ENCODE assay signal across 9 mouse cellular contexts in the genomic region with DNA sequence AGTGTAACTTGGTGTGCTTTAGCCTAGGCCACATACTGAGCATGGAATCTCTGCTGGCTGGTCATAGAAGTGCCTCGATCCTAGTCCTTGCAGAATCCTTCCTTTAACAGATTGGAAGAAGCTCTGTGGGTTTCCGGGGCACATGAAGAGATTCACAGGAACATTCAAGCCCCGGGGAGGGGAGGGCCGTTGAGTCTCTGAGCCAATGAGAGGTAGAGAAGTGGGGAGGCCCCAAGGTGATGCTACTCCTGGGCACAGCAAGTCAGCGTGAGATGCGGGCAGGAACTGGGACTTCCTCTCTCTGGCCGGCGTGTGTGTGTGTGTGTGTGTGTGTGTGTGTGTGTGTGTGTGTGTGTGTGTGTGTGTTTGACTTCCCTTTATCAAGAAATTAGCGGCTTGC. TPM values are rescaled to one million over a fixed set of nuclear protein-coding genes. Genes with fewer than 3 reads are reported as not detected.
DNase-seq lines count a peak whose midpoint lies in the region; ATAC-seq and TF ChIP-seq lines count a peak whose summit lies in the region.
"Had no signal": no experiment of that assay in that cellular context is flagged by ENCODE, and none has a peak within 500 bp of the region (broad histone marks: within the 10 kb centered on the region; RNA-seq: fewer than 3 reads in every experiment).

No protein-coding gene starts in this region.

- no peak for TF ChIP-seq POLR2A in lung, adult 2 months (IDR thresholded peaks at IDR 0.05; ENCODE audit: borderline replicate concordance, extremely low read depth, low read depth, low read length)
- no peak for TF ChIP-seq POLR2A in cerebellum, adult 2 months (IDR thresholded peaks at IDR 0.05; ENCODE audit: borderline replicate concordance, insufficient read depth, low read length)

- H3K9me3 ChIP-seq in lung, embryonic 15.5 days = no peaks in the 10 kb centered on the region
- 0 out of 2 replicates have a peak, but pooled peaks cover 3% of the 10 kb centered on the region for H3K9me3 ChIP-seq in forebrain, embryonic 12.5 days

- no peak overlapping the region for H3K9ac ChIP-seq in lung, embryonic 15.5 days
- no peak overlapping the region for H3K9ac ChIP-seq in forebrain, embryonic 12.5 days

- no peaks in the 10 kb centered on the region for H3K27me3 ChIP-seq in lung, embryonic 15.5 days
- no peaks in the 10 kb centered on the region for H3K27me3 ChIP-seq in cerebellum, adult 2 months (ENCODE audit: control insufficient read depth, insufficient read depth, low read length)
- H3K27me3 ChIP-seq in forebrain, embryonic 12.5 days = no peaks in the 10 kb centered on the region; the same call in 1 of the 2 replicates

- H3K4me3 ChIP-seq in lung, embryonic 15.5 days = no peak overlapping the region
- no peak overlapping the region for H3K4me3 ChIP-seq in lung, adult 2 months (replicated peaks; ENCODE audit: extremely low read depth, low read depth, low read length)
- H3K4me3 ChIP-seq in cerebellum, adult 2 months (replicated peaks; ENCODE audit: insufficient read depth, low read depth, low read length) = no peak overlapping the region
- H3K4me3 ChIP-seq in forebrain, embryonic 12.5 days (replicated peaks) = no peak overlapping the region
- H3K4me3 ChIP-seq in gastrocnemius, adult 2 months = no peak overlapping the region

- H3K4me1 ChIP-seq in lung, embryonic 15.5 days = peaks cover 11% of the 10 kb centered on the region
- H3K4me1 ChIP-seq in lung, adult 2 months (ENCODE audit: control insufficient read depth, insufficient read depth, low read length) = no peaks in the 10 kb centered on the region
- H3K4me1 ChIP-seq in cerebellum, adult 2 months (ENCODE audit: control insufficient read depth, insufficient read depth, low read length) = peaks cover 9% of the 10 kb centered on the region
- H3K4me1 ChIP-seq in forebrain, embryonic 12.5 days = no peaks in the 10 kb centered on the region

- 0 out of 2 replicates have a peak overlapping the region, but pooled peaks have one; percentile 29 for H3K27ac ChIP-seq in lung, embryonic 15.5 days
- no peak overlapping the region for H3K27ac ChIP-seq in cerebellum, adult 2 months (ENCODE audit: insufficient read depth, low read length)
- no peak overlapping the region for H3K27ac ChIP-seq in forebrain, embryonic 12.5 days
- no peak overlapping the region for H3K27ac ChIP-seq in gastrocnemius, adult 2 months

- WGBS in lung, embryonic 15.5 days = 60% methylated on average over 9 of the region's 9 CpGs
- 35% methylated on average over 9 of the region's 9 CpGs for WGBS in lung, adult 2 months
- 69% methylated on average over 9 of the region's 9 CpGs for WGBS in cerebellum, adult 2 months
- WGBS in forebrain, embryonic 12.5 days = 82% methylated on average over 7 of the region's 9 CpGs

- DNase-seq in lung, adult 2 months = no peak
- DNase-seq in thymus, postnatal 36 days = peak; percentile 82 to 90
- DNase-seq in cerebellum, adult 2 months = no peak
- no peak for DNase-seq in gastrocnemius, adult 2 months

- no peaks in the 10 kb centered on the region for H3K36me3 ChIP-seq in lung, embryonic 15.5 days
- H3K36me3 ChIP-seq in forebrain, embryonic 12.5 days (replicated peaks) = no peaks in the 10 kb centered on the region

- ATAC-seq in lung, embryonic 15.5 days (ENCODE audit: borderline replicate concordance, extremely low read depth, low FRiP score, low TSS enrichment) = 0 out of 2 replicates have a peak, but pooled peaks have one; percentile 36
- ATAC-seq in granulocyte monocyte progenitor cell, adult 5-6 weeks (replicated peaks; ENCODE audit: poor library complexity, severe bottlenecking) = peak; percentile 93
- peak; percentile 51; the same call in 1 of the 2 replicates for ATAC-seq in megakaryocyte-erythroid progenitor cell, adult 5-6 weeks (replicated peaks; ENCODE audit: low FRiP score, low TSS enrichment, poor library complexity, severe bottlenecking)
- no peak for ATAC-seq in forebrain, embryonic 12.5 days (ENCODE audit: low FRiP score)
- ATAC-seq: midbrain, embryonic 16.5 days had no signal

- TF ChIP-seq CTCF in lung, adult 2 months (IDR thresholded peaks at IDR 0.05; ENCODE audit: insufficient read depth, low read length) = no peak
- TF ChIP-seq CTCF in cerebellum, adult 2 months (IDR thresholded peaks at IDR 0.05; ENCODE audit: borderline replicate concordance, insufficient read depth, low read depth, low read length) = no peak
- no peak for TF ChIP-seq CTCF in gastrocnemius, adult 2 months (IDR thresholded peaks at IDR 0.05)

- H3K4me2 ChIP-seq in lung, embryonic 15.5 days = no peak overlapping the region; the same call in 1 of the 2 replicates
- no peak overlapping the region for H3K4me2 ChIP-seq in forebrain, embryonic 12.5 days

- intact Hi-C loops in gastrocnemius, adult 2 months (cut with DNase I) = no loop called here

RNA-seq across cellular contexts. Expression of a gene that starts 19.3 kb away (rescaled TPM):
- 13.6 and 15.8 TPM in 2 replicates for polyA plus RNA-seq in lung, embryonic 15.5 days (2015; fragmentation: Nextera tagmentation; extraction: Ambion mirVana)
- 17.7 and 20.5 TPM in 2 replicates for polyA plus RNA-seq in lung, adult 2 months (2012; rRNA removed)
- 12.3 and 19.3 TPM in 2 replicates for total RNA-seq in granulocyte monocyte progenitor cell, adult 5-6 weeks (2014; fragmentation: Nextera tagmentation)
- total RNA-seq in granulocyte monocyte progenitor cell, adult 5-6 weeks (2017) = 5.0 and 13.1 TPM in 2 replicates
- total RNA-seq in megakaryocyte-erythroid progenitor cell, adult 5-6 weeks (2014; fragmentation: Nextera tagmentation) = 2.1 TPM in 1 of 2 replicates, not detected in the other
- 0.80 and 20.1 TPM in 2 replicates for total RNA-seq in megakaryocyte-erythroid progenitor cell, adult 5-6 weeks (2017)
- 53.5 and 59.4 TPM in 2 replicates for polyA plus RNA-seq in cerebellum, adult 2 months (2012; rRNA removed)
- polyA plus RNA-seq in forebrain, embryonic 12.5 days (2016; fragmentation: Nextera tagmentation; extraction: Ambion mirVana) = 7.6 and 13.4 TPM in 2 replicates
- total RNA-seq in gastrocnemius, adult 2 months (2021) = 10 to 100 TPM in 1 of 2 experiments, 1 to 10 TPM in 1; 7.8 to 10.6 TPM

RNA-seq across cellular contexts. Expression of a gene that starts 53.2 kb away (rescaled TPM):
- polyA plus RNA-seq in lung, embryonic 15.5 days (2015; fragmentation: Nextera tagmentation; extraction: Ambion mirVana) = 20.3 and 21.4 TPM in 2 replicates
- polyA plus RNA-seq in lung, adult 2 months (2012; rRNA removed) = 32.0 and 41.7 TPM in 2 replicates
- 39.4 and 54.4 TPM in 2 replicates for total RNA-seq in granulocyte monocyte progenitor cell, adult 5-6 weeks (2014; fragmentation: Nextera tagmentation)
- total RNA-seq in granulocyte monocyte progenitor cell, adult 5-6 weeks (2017) = 21.1 and 22.0 TPM in 2 replicates
- total RNA-seq in megakaryocyte-erythroid progenitor cell, adult 5-6 weeks (2014; fragmentation: Nextera tagmentation) = 46.2 and 48.6 TPM in 2 replicates
- total RNA-seq in megakaryocyte-erythroid progenitor cell, adult 5-6 weeks (2017) = 20.5 and 28.3 TPM in 2 replicates
- 60.9 and 63.5 TPM in 2 replicates for polyA plus RNA-seq in cerebellum, adult 2 months (2012; rRNA removed)
- 26.5 and 26.7 TPM in 2 replicates for polyA plus RNA-seq in forebrain, embryonic 12.5 days (2016; fragmentation: Nextera tagmentation; extraction: Ambion mirVana)
- total RNA-seq in gastrocnemius, adult 2 months (2021) = 10 to 100 TPM; 25.0 to 30.4 TPM

Comparison
In these comparisons a context has a peak if more than half of its experiments do, and no peak if none do; other contexts are left out.
1. DNase-seq: peak in thymus, postnatal 36 days (2 of 2); none in lung, adult 2 months (single experiment), cerebellum, adult 2 months (0 of 2) and gastrocnemius, adult 2 months (single experiment).